Mouse (Mus musculus): Measurements from ENCODE around the gene Gng11.

DNA sequence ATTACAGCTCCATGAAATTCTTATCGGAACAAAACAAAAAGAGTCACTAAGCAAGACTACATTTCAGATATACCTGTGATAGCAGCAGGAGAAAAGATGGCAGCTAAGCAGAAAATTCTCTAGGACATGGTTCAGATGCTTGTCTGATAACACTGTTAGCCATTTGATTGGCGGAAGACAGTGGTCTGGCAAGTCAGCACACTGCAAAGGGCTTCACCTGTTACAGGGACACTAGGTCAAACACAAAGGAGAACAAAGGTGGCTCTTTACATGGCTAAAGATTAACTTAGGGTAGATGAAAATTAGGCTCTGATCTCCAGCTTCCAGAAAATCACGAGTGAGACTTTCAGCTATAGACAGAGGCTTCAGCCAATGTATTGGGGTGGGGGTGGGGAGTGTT, 15.0 kb upstream of the Gng11 start, which contains the start of gene Tfpi2:
- TF ChIP-seq CTCF (IDR thresholded peaks at IDR 0.05; ENCODE audit: borderline replicate concordance, insufficient read depth, low read length) (no peak), POLR2A (IDR thresholded peaks at IDR 0.05; ENCODE audit: low read depth, low read length) (no peak)

Measured in embryonic fibroblast, embryonic 13.5 days (primary cell).